Mouse (Mus musculus) MEL (cell line): ENCODE data around the gene Mkrn1. TPM values are rescaled to one million over a fixed set of nuclear protein-coding genes. Genes with fewer than 3 reads are reported as not detected.
"Not testable (repeated sequence)": the region's sequence is repeated elsewhere in the genome, so short reads cannot be mapped to it uniquely, and the experiment has no call there.

Experiments used
- DNase-seq: peaks from one replicate; pipeline ENCODE4 v3.0.0; 2011; ENCODE audit warnings: low read depth, low spot score
- H3K27ac ChIP-seq: 2 replicates; pipeline ENCODE4 v1.5.1; 2012; ENCODE audit warnings: low read depth, mild to moderate bottlenecking, control low read depth, low read length, moderate library complexity; ENCODE audit not compliant: control insufficient read depth
- H3K27me3 ChIP-seq, 2 experiments: fragments of 150-350 bp in 1 of 2; sonication (generic) in 1 of 2; 2 replicates each; pipeline ENCODE4 v1.6.1; 2012; ENCODE audit warnings: low read length in 2 of 2, mild to moderate bottlenecking in 2 of 2, improper control_type of control experiment in 1 of 2, moderate library complexity in 1 of 2; ENCODE audit not compliant: insufficient read depth in 2 of 2, control insufficient read depth in 1 of 2
- H3K36me3 ChIP-seq, 2 experiments: 2 replicates each; pipeline ENCODE4 v1.6.1; 2012 to 2014; ENCODE audit warnings: low read length in 2 of 2, improper control_type of control experiment in 1 of 2, inconsistent platforms in 1 of 2, mild to moderate bottlenecking in 1 of 2; ENCODE audit not compliant: insufficient read depth in 2 of 2, control insufficient read depth in 1 of 2
- H3K4me1 ChIP-seq, 2 experiments: fragments of 150-350 bp in 1 of 2; sonication (generic) in 1 of 2; 2 replicates each; pipeline ENCODE4 v1.6.1; 2012; ENCODE audit warnings: low read length in 2 of 2, improper control_type of control experiment in 1 of 2, mild to moderate bottlenecking in 1 of 2; ENCODE audit not compliant: insufficient read depth in 2 of 2, control insufficient read depth in 1 of 2
- H3K4me3 ChIP-seq, 2 experiments: fragments of 150-350 bp in 1 of 2; sonication (generic) in 1 of 2; 2 replicates each; pipeline ENCODE4 v1.5.1; 2012; ENCODE audit warnings: low read depth in 2 of 2, low read length in 2 of 2, mild to moderate bottlenecking in 2 of 2, moderate library complexity in 2 of 2, control low read depth in 1 of 2, improper control_type of control experiment in 1 of 2; ENCODE audit not compliant: control insufficient read depth in 1 of 2, insufficient read depth in 1 of 2
- H3K79me2 ChIP-seq: 2 replicates; pipeline ENCODE4 v1.6.1; 2012; ENCODE audit warnings: mild to moderate bottlenecking, low read length, moderate library complexity; ENCODE audit not compliant: control insufficient read depth, poor library complexity, insufficient read depth
- H3K9ac ChIP-seq: 2 replicates; pipeline ENCODE4 v1.6.1; 2012; ENCODE audit warnings: low read depth, mild to moderate bottlenecking, control low read depth, low read length, moderate library complexity; ENCODE audit not compliant: control insufficient read depth, poor library complexity, severe bottlenecking
- H3K9me3 ChIP-seq: fragments of 150-350 bp; sonication (generic); replicated peaks from 2 replicates; pipeline ENCODE4 v1.6.1; 2012; ENCODE audit warnings: mild to moderate bottlenecking, low read length, improper control_type of control experiment, moderate library complexity; ENCODE audit not compliant: insufficient read depth
- BHLHE40 ChIP-seq: IDR thresholded peaks from 2 replicates; pipeline ENCODE4 v1.6.1; 2012; ENCODE audit warnings: low read depth, mild to moderate bottlenecking, inconsistent platforms, low read length, improper control_type of control experiment, borderline replicate concordance
- CHD1 ChIP-seq: IDR thresholded peaks from 2 replicates; pipeline ENCODE4 v1.6.1; 2012; ENCODE audit warnings: low read depth, mild to moderate bottlenecking, inconsistent platforms, low read length, improper control_type of control experiment
- CTCF ChIP-seq, 3 experiments: IDR thresholded peaks in 2 of 3; conservative IDR thresholded peaks in 1 of 3; 2 replicates each; pipeline ENCODE4 v1.5.1; 2011 to 2012; ENCODE audit warnings: low read length in 3 of 3, low read depth in 2 of 3, mild to moderate bottlenecking in 2 of 3, improper control_type of control experiment in 1 of 3, inconsistent platforms in 1 of 3, mixed read lengths in 1 of 3, moderate library complexity in 1 of 3; ENCODE audit not compliant: control insufficient read depth in 1 of 3, insufficient read depth in 1 of 3, poor library complexity in 1 of 3, severe bottlenecking in 1 of 3
- E2F4 ChIP-seq: IDR thresholded peaks from 2 replicates; pipeline ENCODE4 v1.6.1; 2011; ENCODE audit warnings: low read depth, low read length, improper control_type of control experiment, borderline replicate concordance
- ELF1 ChIP-seq: IDR thresholded peaks from 2 replicates; pipeline ENCODE4 v1.6.1; 2014; ENCODE audit warnings: low read depth, mild to moderate bottlenecking, inconsistent platforms, low read length, improper control_type of control experiment, moderate library complexity
- EP300 ChIP-seq, 2 experiments: IDR thresholded peaks; 2 replicates each; pipeline ENCODE4 v1.6.1; 2011; ENCODE audit warnings: improper control_type of control experiment in 2 of 2, low read length in 2 of 2, low read depth in 1 of 2, mild to moderate bottlenecking in 1 of 2
- ETS1 ChIP-seq: IDR thresholded peaks from 2 replicates; pipeline ENCODE4 v1.6.1; 2012; ENCODE audit warnings: low read depth, mild to moderate bottlenecking, inconsistent platforms, low read length, improper control_type of control experiment, moderate library complexity
- GABPA ChIP-seq: IDR thresholded peaks from 2 replicates; pipeline ENCODE4 v1.6.1; 2012; ENCODE audit warnings: low read depth, mild to moderate bottlenecking, inconsistent platforms, low read length, improper control_type of control experiment, moderate library complexity
- HCFC1 ChIP-seq: IDR thresholded peaks from 2 replicates; pipeline ENCODE4 v1.6.1; 2012; ENCODE audit warnings: low read depth, mild to moderate bottlenecking, inconsistent platforms, low read length, improper control_type of control experiment, moderate library complexity
- KAT2A ChIP-seq: conservative IDR thresholded peaks from 2 replicates; pipeline ENCODE4 v1.6.1; 2012; ENCODE audit warnings: low read depth, low read length, improper control_type of control experiment, inconsistent platforms
- MAFK ChIP-seq: IDR thresholded peaks from 2 replicates; pipeline ENCODE4 v1.6.1; 2011; ENCODE audit warnings: low read depth, mild to moderate bottlenecking, low read length, improper control_type of control experiment, borderline replicate concordance
- MAX ChIP-seq: IDR thresholded peaks from 2 replicates; pipeline ENCODE4 v1.6.1; 2011; ENCODE audit warnings: low read length, improper control_type of control experiment
- MAZ ChIP-seq: IDR thresholded peaks from 2 replicates; pipeline ENCODE4 v1.6.1; 2012; ENCODE audit warnings: low read depth, mild to moderate bottlenecking, inconsistent platforms, low read length, improper control_type of control experiment
- MEF2A ChIP-seq: IDR thresholded peaks from 2 replicates; pipeline ENCODE4 v1.6.1; 2014; ENCODE audit warnings: low read depth, mild to moderate bottlenecking, inconsistent platforms, low read length, improper control_type of control experiment; ENCODE audit not compliant: poor library complexity, insufficient replicate concordance, severe bottlenecking; ENCODE audit errors: extremely low read depth
- MXI1 ChIP-seq: IDR thresholded peaks from 2 replicates; pipeline ENCODE4 v1.6.1; 2011; ENCODE audit warnings: mild to moderate bottlenecking, low read depth, low read length, improper control_type of control experiment
- MYB ChIP-seq: IDR thresholded peaks from 2 replicates; pipeline ENCODE4 v1.6.1; 2011; ENCODE audit warnings: mild to moderate bottlenecking, low read depth, low read length, improper control_type of control experiment
- MYC ChIP-seq: IDR thresholded peaks from 2 replicates; pipeline ENCODE4 v1.6.1; 2011; ENCODE audit warnings: low read depth, mild to moderate bottlenecking, low read length, improper control_type of control experiment, moderate library complexity
- POLR2A ChIP-seq, 2 experiments: IDR thresholded peaks; 2 replicates each; pipeline ENCODE4 v1.6.1; 2011 to 2012; ENCODE audit warnings: low read length in 2 of 2, mild to moderate bottlenecking in 2 of 2, control low read depth in 1 of 2, improper control_type of control experiment in 1 of 2, low read depth in 1 of 2, moderate library complexity in 1 of 2; ENCODE audit not compliant: control insufficient read depth in 1 of 2, insufficient read depth in 1 of 2, poor library complexity in 1 of 2
- POLR2AphosphoS5 ChIP-seq: IDR thresholded peaks from 2 replicates; pipeline ENCODE4 v1.6.1; 2012; ENCODE audit warnings: low read depth, borderline replicate concordance, mild to moderate bottlenecking, inconsistent platforms, low read length, moderate library complexity, mixed read lengths
- RAD21 ChIP-seq: IDR thresholded peaks from 2 replicates; pipeline ENCODE4 v1.6.1; 2011; ENCODE audit warnings: mild to moderate bottlenecking, low read depth, low read length, improper control_type of control experiment
- SIN3A ChIP-seq: IDR thresholded peaks from 2 replicates; pipeline ENCODE4 v1.6.1; 2012; ENCODE audit warnings: low read length, improper control_type of control experiment, inconsistent platforms
- SMC3 ChIP-seq: IDR thresholded peaks from 2 replicates; pipeline ENCODE4 v1.6.1; 2011; ENCODE audit warnings: low read depth, low read length, improper control_type of control experiment
- TAL1 ChIP-seq: IDR thresholded peaks from 2 replicates; pipeline ENCODE4 v1.6.1; 2012; ENCODE audit warnings: mild to moderate bottlenecking, inconsistent platforms, low read length, moderate library complexity, mixed read lengths
- TBP ChIP-seq: IDR thresholded peaks from 2 replicates; pipeline ENCODE4 v1.8.0; 2011; ENCODE audit warnings: low read depth, low read length, improper control_type of control experiment
- UBTF ChIP-seq: IDR thresholded peaks from 2 replicates; pipeline ENCODE4 v1.6.1; 2012; ENCODE audit warnings: low read depth, mild to moderate bottlenecking, inconsistent platforms, low read length, improper control_type of control experiment, moderate library complexity, borderline replicate concordance; ENCODE audit not compliant: insufficient read depth
- USF1 ChIP-seq: IDR thresholded peaks from 2 replicates; pipeline ENCODE4 v1.6.1; 2014; ENCODE audit warnings: low read depth, mild to moderate bottlenecking, inconsistent platforms, low read length, improper control_type of control experiment, moderate library complexity
- ZKSCAN1 ChIP-seq: IDR thresholded peaks from 2 replicates; pipeline ENCODE4 v1.6.1; 2012; ENCODE audit warnings: low read depth, mild to moderate bottlenecking, inconsistent platforms, low read length, improper control_type of control experiment, moderate library complexity
- ZMIZ1 ChIP-seq: IDR thresholded peaks from 2 replicates; pipeline ENCODE4 v1.6.1; 2012; ENCODE audit warnings: low read depth, mild to moderate bottlenecking, inconsistent platforms, low read length, improper control_type of control experiment, moderate library complexity
- ZNF384 ChIP-seq: IDR thresholded peaks from 2 replicates; pipeline ENCODE4 v1.6.1; 2012; ENCODE audit warnings: low read depth, mild to moderate bottlenecking, inconsistent platforms, low read length, improper control_type of control experiment
- polyA plus RNA-seq, 2 experiments: library from polyadenylated mRNA; stranded (reverse) in 1 of 2; unstranded in 1 of 2; fragments of >175 nt in 1 of 2; fragments of >200 nt in 1 of 2; gene quantifications; 2 replicates each; pipeline versions ENCODE4 v1.2.1 to v1.2.4; 2012; ENCODE audit warnings: low replicate concordance in 2 of 2, low read depth in 1 of 2; ENCODE audit not compliant: insufficient read length in 2 of 2, insufficient read depth in 1 of 2, missing spikeins in 1 of 2
- total RNA-seq: library from RNA; depleted of rRNA; stranded (reverse); fragments of 300-350 nt; gene quantifications from 2 replicates; pipeline ENCODE4 v1.2.3, GENCODE M21; 2012

Mkrn1 gene
- total and polyA plus RNA-seq, 3 experiments, result 57.4 to 58.1 TPM; not detected in 1

DNA sequence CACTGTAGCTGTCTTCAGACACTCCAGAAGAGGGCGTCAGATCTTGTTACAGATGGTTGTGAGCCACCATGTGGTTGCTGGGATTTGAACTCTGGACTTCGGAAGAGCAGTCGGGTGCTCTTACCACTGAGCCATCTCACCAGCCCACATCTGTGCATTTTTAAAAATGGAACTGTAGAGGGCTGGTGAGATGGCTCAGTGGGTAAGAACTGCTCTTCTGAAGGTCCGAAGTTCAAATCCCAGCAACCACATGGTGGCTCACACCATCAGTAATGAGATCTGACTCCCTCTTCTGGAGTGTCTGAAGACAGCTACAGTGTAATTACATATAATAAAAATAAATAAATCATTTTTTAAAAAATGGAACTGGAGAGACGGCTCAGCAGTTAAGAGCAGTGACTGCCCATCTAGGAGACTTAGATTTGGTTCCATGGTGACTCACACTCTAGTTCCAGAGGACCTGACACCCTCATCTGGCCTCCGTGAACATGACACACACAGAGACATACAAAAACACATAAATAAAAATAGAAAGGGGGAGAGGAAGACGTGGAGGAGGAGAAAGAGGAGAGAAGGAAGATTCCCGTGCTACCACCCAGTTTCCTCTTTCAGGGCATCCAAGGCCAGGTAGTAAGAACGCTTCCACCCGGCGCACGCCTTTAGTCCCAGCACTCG is 42.0 kb downstream of the Mkrn1 start:
- H3K9me3 ChIP-seq, H3K27me3 ChIP-seq, H3K9ac ChIP-seq, H3K27ac ChIP-seq, H3K79me2 ChIP-seq: not testable (repeated sequence)
- DNase-seq, result peak; percentile 72
- peaks cover 5 to 20% of the 10 kb centered on the region in 2 experiments for H3K4me1 ChIP-seq
- peak overlapping the region; percentile 9 to 49; a peak in 3 of 4 replicates for H3K4me3 ChIP-seq
- peak; percentile 96 for TF ChIP-seq TBP
- peak; percentile 79; the same call in 1 of the 2 replicates for TF ChIP-seq MAFK
- 0 out of 2 replicates have a peak, but pooled peaks have one; percentile 57 for TF ChIP-seq MYC
- TF ChIP-seq CTCF (IDR thresholded peaks at IDR 0.05 in 2 of 3, conservative IDR thresholded peaks at IDR 0.05 in 1 of 3; ENCODE audit: control insufficient read depth in 1 of 3, insufficient read depth in 1 of 3, low read depth in 2 of 3, low read length in 3 of 3, poor library complexity in 1 of 3, severe bottlenecking in 1 of 3), result peak in 1 of 3 experiments; percentile 2; a peak in 1 of 6 replicates
- peaks cover 0 to 14% of the 10 kb centered on the region in 2 experiments; a peak in 2 of 4 replicates for H3K36me3 ChIP-seq

DNA sequence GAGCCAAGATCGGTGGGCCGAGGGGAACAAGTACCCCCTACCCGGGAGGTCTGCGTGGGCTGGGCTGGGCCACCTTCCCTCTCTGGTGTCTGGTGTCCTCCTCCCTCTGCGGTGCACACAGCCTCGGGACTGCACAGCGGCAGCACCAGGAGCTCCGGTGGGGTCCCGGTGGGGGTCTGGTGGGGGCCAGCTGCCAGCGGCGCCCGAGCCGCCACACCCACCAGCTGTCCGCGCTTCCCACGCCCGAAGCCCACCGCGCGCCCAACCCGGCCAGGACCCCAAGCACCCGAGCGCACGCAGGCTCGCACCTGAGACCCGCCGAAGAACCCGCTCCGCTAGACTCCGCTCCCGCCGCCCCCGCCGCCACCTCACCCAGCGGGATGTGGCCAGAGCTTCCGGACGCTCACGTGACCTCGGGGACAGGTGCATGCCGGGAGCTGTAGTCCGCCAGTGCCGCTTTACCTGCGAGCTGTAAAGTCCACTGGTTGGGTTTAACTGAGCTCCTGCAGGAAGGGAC is 42.9 kb downstream of the Mkrn1 start, which contains the start of gene Slc37a3:
Gene Slc37a3 (minus strand): TSS at position 365 of the 517 bp plus-strand sequence.
- H3K79me2 ChIP-seq, result no peaks in the 10 kb centered on the region; the same call in 1 of the 2 replicates
- H3K9me3 ChIP-seq, result no peaks in the 10 kb centered on the region
- peak; percentile 90 for DNase-seq
- peak within 1 kb of the TSS; percentile 72 to 87 for H3K4me3 ChIP-seq
- peak within 1 kb of the TSS; percentile 78 for H3K9ac ChIP-seq
- no peak within 1 kb of the TSS for H3K27ac ChIP-seq
- H3K27me3 ChIP-seq, result no peaks in the 10 kb centered on the region
- H3K4me1 ChIP-seq, result peaks cover 5 to 20% of the 10 kb centered on the region in 2 experiments
- peaks cover 0 to 14% of the 10 kb centered on the region in 2 experiments; a peak in 2 of 4 replicates for H3K36me3 ChIP-seq
- no peak for TF ChIP-seq GABPA
- TF ChIP-seq HCFC1, result peak; percentile 99
- no peak for TF ChIP-seq POLR2AphosphoS5
- no peak for TF ChIP-seq MYB
- no peak for TF ChIP-seq ZNF384
- no peak for TF ChIP-seq TBP
- peak; percentile 85 for TF ChIP-seq ELF1
- TF ChIP-seq MAZ, result peak; percentile 71; the same call in 1 of the 2 replicates
- no peak for TF ChIP-seq CHD1
- TF ChIP-seq MAX, result peak; percentile 87
- TF ChIP-seq RAD21, result no peak
- no peak for TF ChIP-seq E2F4
- no peak for TF ChIP-seq MEF2A
- no peak for TF ChIP-seq TAL1
- TF ChIP-seq KAT2A, result peak; percentile 74
- TF ChIP-seq ETS1, result no peak; the same call in 1 of the 2 replicates
- TF ChIP-seq EP300 (IDR thresholded peaks at IDR 0.05; ENCODE audit: low read depth in 1 of 2, low read length in 2 of 2), result no peak
- TF ChIP-seq MXI1, result peak; percentile 70; the same call in 1 of the 2 replicates
- TF ChIP-seq BHLHE40, result peak; percentile 92
- peak; percentile 90 for TF ChIP-seq SIN3A
- TF ChIP-seq USF1, result peak; percentile 100
- TF ChIP-seq POLR2A (IDR thresholded peaks at IDR 0.05; ENCODE audit: control insufficient read depth in 1 of 2, insufficient read depth in 1 of 2, low read depth in 1 of 2, low read length in 2 of 2, poor library complexity in 1 of 2), result peak; percentile 60 to 91; a peak in 3 of 4 replicates
- no peak for TF ChIP-seq MAFK
- TF ChIP-seq UBTF, result no peak
- TF ChIP-seq ZMIZ1, result 0 out of 2 replicates have a peak, but pooled peaks have one; percentile 52
- TF ChIP-seq ZKSCAN1, result no peak
- no peak for TF ChIP-seq SMC3
